Mouse (Mus musculus) lung, embryonic 15.5 days (tissue): ENCODE data around the gene Tmem132d. TPM values are rescaled to one million over a fixed set of nuclear protein-coding genes. Genes with fewer than 3 reads are reported as not detected.
"Not testable (repeated sequence)": the region's sequence is repeated elsewhere in the genome, so short reads cannot be mapped to it uniquely, and the experiment has no call there.

ENCODE experiments used
- ATAC-seq: fragments of 200-750 bp; cut with Nextera tagmentation; 2 replicates; pipeline ENCODE4 v1.8.0; 2017; ENCODE audit warnings: moderate number of reproducible peaks, borderline replicate concordance; ENCODE audit not compliant: low FRiP score, low TSS enrichment; ENCODE audit errors: extremely low read depth
- H3K27ac ChIP-seq: fragments of 300-500 bp; sonication (generic); 2 replicates; pipeline ENCODE4 v1.5.1; 2015; ENCODE audit warnings: moderate library complexity, mild to moderate bottlenecking, inconsistent platforms
- H3K27me3 ChIP-seq: fragments of 300-500 bp; sonication (generic); 2 replicates; pipeline ENCODE4 v1.6.1; 2015; ENCODE audit warnings: inconsistent platforms
- H3K36me3 ChIP-seq: fragments of 300-500 bp; sonication (generic); 2 replicates; pipeline ENCODE4 v1.6.1; 2015; ENCODE audit warnings: inconsistent platforms
- H3K4me1 ChIP-seq: fragments of 300-500 bp; sonication (generic); 2 replicates; pipeline ENCODE4 v1.6.1; 2015; ENCODE audit warnings: inconsistent platforms
- H3K4me2 ChIP-seq: fragments of 300-500 bp; sonication (generic); 2 replicates; pipeline ENCODE4 v1.6.1; 2015; ENCODE audit warnings: inconsistent platforms, mild to moderate bottlenecking, moderate library complexity
- H3K4me3 ChIP-seq: fragments of 300-500 bp; sonication (generic); 2 replicates; pipeline ENCODE4 v1.5.1; 2015; ENCODE audit warnings: mild to moderate bottlenecking, inconsistent platforms
- H3K9ac ChIP-seq: fragments of 300-500 bp; sonication (generic); 2 replicates; pipeline ENCODE4 v1.6.1; 2015; ENCODE audit warnings: inconsistent platforms
- H3K9me3 ChIP-seq: fragments of 300-500 bp; sonication (generic); 2 replicates; pipeline ENCODE4 v1.6.1; 2016; ENCODE audit warnings: inconsistent platforms
- WGBS: fragments of 180-500 bp; shearing (Covaris S2); methylation state at CpG from one replicate; pipeline ENCODE4 v1.1.7; 2015; 5-methylcytosine and 5-hydroxymethylcytosine counted together
- polyA plus RNA-seq: library from polyadenylated mRNA; unstranded; fragments of >200 nt; fragmentation: Nextera tagmentation; extraction: Ambion mirVana; gene quantifications from 2 replicates; pipeline ENCODE4 v1.2.1, GENCODE M21; 2015

The Tmem132d gene
- polyA plus RNA-seq, 1 experiment from 2014 or later = 2.3 TPM

- H3K4me1 ChIP-seq = no peaks in the 10 kb centered on the region
- H3K27me3 ChIP-seq = no peaks in the 10 kb centered on the region
- no peak overlapping the region for H3K4me2 ChIP-seq
- no peak overlapping the region for H3K4me3 ChIP-seq
- H3K27ac ChIP-seq = no peak overlapping the region
- H3K9ac ChIP-seq = no peak overlapping the region
- 78% methylated on average over 8 of the region's 8 CpGs for WGBS
- H3K36me3 ChIP-seq = no peaks in the 10 kb centered on the region
- no peaks in the 10 kb centered on the region for H3K9me3 ChIP-seq
- ATAC-seq = no peak
Observed at GRCm38 (mm10) chr5:127815292-127815691, 617.6 kb downstream of the Tmem132d start.

- Histone ChIP-seq H3K9ac (no peak overlapping the region), H3K9me3 (no peaks in the 10 kb centered on the region), H3K4me1 (no peaks in the 10 kb centered on the region), H3K4me3 (no peak overlapping the region), H3K4me2 (no peak overlapping the region), H3K27ac (no peak overlapping the region), H3K36me3 (no peaks in the 10 kb centered on the region), H3K27me3 (no peaks in the 10 kb centered on the region)
- peak; percentile 63; the same call in 1 of the 2 replicates for ATAC-seq
- WGBS = 29% methylated on average over 3 of the region's 3 CpGs
Observed at GRCm38 (mm10) chr5:127807419-127807818, 625.5 kb downstream of the Tmem132d start.

GRCm38 (mm10) chr5:127806850-127807249, 626.0 kb downstream of the Tmem132d start:
- no peak for ATAC-seq
- WGBS = 69% methylated on average over 12 of the region's 12 CpGs
- Histone ChIP-seq H3K9me3 (no peaks in the 10 kb centered on the region), H3K27me3 (no peaks in the 10 kb centered on the region), H3K4me3 (no peak overlapping the region), H3K36me3 (no peaks in the 10 kb centered on the region), H3K4me2 (no peak overlapping the region), H3K9ac (no peak overlapping the region), H3K4me1 (no peaks in the 10 kb centered on the region), H3K27ac (no peak overlapping the region)

- H3K4me2 ChIP-seq = no peak overlapping the region
- H3K36me3 ChIP-seq = no peaks in the 10 kb centered on the region
- H3K9ac ChIP-seq = no peak overlapping the region
- H3K4me1 ChIP-seq = no peaks in the 10 kb centered on the region
- WGBS = 67% methylated on average over 4 of the region's 4 CpGs
- no peak for ATAC-seq
- H3K4me3 ChIP-seq = no peak overlapping the region
- no peaks in the 10 kb centered on the region for H3K9me3 ChIP-seq
- no peaks in the 10 kb centered on the region for H3K27me3 ChIP-seq
- no peak overlapping the region for H3K27ac ChIP-seq
Observed at GRCm38 (mm10) chr5:127800907-127801306, 632.0 kb downstream of the Tmem132d start.

DNA sequence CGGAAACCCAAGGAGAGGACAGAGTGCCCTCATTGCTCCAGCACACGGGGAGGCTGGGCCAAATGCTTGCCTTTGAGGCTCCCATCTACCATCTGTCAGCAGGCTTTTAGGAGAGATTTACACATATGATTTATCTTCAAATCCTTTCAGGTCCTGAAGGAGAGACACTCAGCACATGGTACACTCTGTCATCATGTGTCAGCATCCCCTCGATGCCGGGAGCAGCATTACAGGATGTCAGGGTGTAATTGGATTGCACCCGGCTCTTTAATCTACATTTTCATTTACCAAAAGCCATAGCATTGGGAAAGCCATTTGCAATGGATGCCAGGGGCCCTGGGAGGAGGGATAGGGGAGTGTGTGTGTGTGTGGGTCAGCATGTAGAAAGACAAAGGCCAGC, 651.7 kb downstream of the Tmem132d start:
- H3K4me1 ChIP-seq = no peaks in the 10 kb centered on the region
- no peak for ATAC-seq
- WGBS = 43% methylated on average over 5 of the region's 5 CpGs
- no peak overlapping the region for H3K9ac ChIP-seq
- H3K4me3 ChIP-seq = no peak overlapping the region
- H3K36me3 ChIP-seq = no peaks in the 10 kb centered on the region
- no peaks in the 10 kb centered on the region for H3K9me3 ChIP-seq
- no peak overlapping the region for H3K4me2 ChIP-seq
- no peak overlapping the region for H3K27ac ChIP-seq
- H3K27me3 ChIP-seq = no peaks in the 10 kb centered on the region

GRCm38 (mm10) chr5:127775749-127776148, 657.1 kb downstream of the Tmem132d start:
- ATAC-seq = peak; percentile 89
- no peaks in the 10 kb centered on the region for H3K36me3 ChIP-seq
- no peaks in the 10 kb centered on the region for H3K4me1 ChIP-seq
- H3K27ac ChIP-seq = no peak overlapping the region
- H3K9ac ChIP-seq = no peak overlapping the region
- no peak overlapping the region for H3K4me3 ChIP-seq
- 43% methylated on average over 7 of the region's 7 CpGs for WGBS
- no peak overlapping the region for H3K4me2 ChIP-seq
- no peaks in the 10 kb centered on the region for H3K27me3 ChIP-seq
- H3K9me3 ChIP-seq = no peaks in the 10 kb centered on the region

- 71% methylated on average over 4 of the region's 4 CpGs for WGBS
- Histone ChIP-seq H3K4me1 (no peaks in the 10 kb centered on the region), H3K9me3 (no peaks in the 10 kb centered on the region), H3K27me3 (no peaks in the 10 kb centered on the region), H3K4me3 (no peak overlapping the region), H3K9ac (no peak overlapping the region), H3K27ac (no peak overlapping the region), H3K36me3 (no peaks in the 10 kb centered on the region), H3K4me2 (no peak overlapping the region)
- no peak for ATAC-seq
Observed at GRCm38 (mm10) chr5:127758576-127758975, 674.3 kb downstream of the Tmem132d start.

- Histone ChIP-seq H3K36me3 (no peaks in the 10 kb centered on the region), H3K9me3 (no peaks in the 10 kb centered on the region), H3K9ac (no peak overlapping the region), H3K4me3 (no peak overlapping the region), H3K27ac (no peak overlapping the region), H3K4me1 (no peaks in the 10 kb centered on the region), H3K4me2 (no peak overlapping the region), H3K27me3 (no peaks in the 10 kb centered on the region)
- no peak for ATAC-seq
- 74% methylated on average over 4 of the region's 4 CpGs for WGBS
Observed at GRCm38 (mm10) chr5:127756671-127757423, 676.0 kb downstream of the Tmem132d start.

- Histone ChIP-seq H3K36me3 (no peaks in the 10 kb centered on the region), H3K4me2 (no peak overlapping the region), H3K27me3 (no peaks in the 10 kb centered on the region), H3K9me3 (no peaks in the 10 kb centered on the region), H3K4me1 (no peaks in the 10 kb centered on the region), H3K9ac (no peak overlapping the region), H3K4me3 (no peak overlapping the region), H3K27ac (no peak overlapping the region)
- ATAC-seq = no peak
- WGBS = 78% methylated on average over 3 of the region's 3 CpGs
Observed at GRCm38 (mm10) chr5:127756011-127756410, 676.9 kb downstream of the Tmem132d start.

- no peaks in the 10 kb centered on the region for H3K27me3 ChIP-seq
- no peak for ATAC-seq
- 67% methylated on average over 4 of the region's 4 CpGs for WGBS
- no peak overlapping the region for H3K4me2 ChIP-seq
- no peaks in the 10 kb centered on the region for H3K9me3 ChIP-seq
- no peak overlapping the region for H3K9ac ChIP-seq
- H3K27ac ChIP-seq = no peak overlapping the region
- H3K4me3 ChIP-seq = no peak overlapping the region
- no peaks in the 10 kb centered on the region for H3K36me3 ChIP-seq
- H3K4me1 ChIP-seq = no peaks in the 10 kb centered on the region
Observed at GRCm38 (mm10) chr5:127755594-127755993, 677.3 kb downstream of the Tmem132d start.

DNA sequence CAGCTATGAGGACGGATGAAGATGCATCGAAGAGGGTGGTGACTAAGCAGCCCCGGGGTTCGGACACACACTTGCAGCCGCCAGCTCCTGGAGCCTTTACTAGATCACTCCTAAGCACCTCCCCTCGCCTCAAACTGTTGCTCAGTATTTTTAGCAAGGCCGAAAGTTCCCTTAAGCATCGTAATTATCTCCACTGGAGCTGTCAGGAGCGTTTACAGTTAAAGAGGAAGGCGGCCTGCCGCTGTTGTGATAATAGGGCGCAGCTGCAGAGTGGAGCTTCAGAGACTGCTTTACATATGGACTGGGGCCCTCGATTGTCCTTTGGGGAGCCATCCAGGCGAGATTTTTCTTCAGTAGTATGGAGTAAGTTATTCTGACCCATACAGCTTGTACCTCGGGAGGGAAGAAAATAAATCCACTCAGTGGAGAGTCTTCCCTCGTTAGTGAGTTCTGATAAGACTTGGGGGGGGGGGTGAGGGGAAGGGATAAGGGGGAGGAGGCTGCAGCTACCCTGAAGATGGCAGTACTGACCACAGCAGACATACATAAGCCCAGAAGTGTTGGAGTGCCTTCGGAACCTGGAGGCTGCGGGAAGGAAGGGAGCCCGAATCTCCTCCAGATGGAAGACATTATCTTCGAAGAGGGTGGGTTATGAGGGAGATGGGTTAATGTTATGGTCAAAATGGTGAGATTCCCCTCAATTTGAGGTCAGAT, 681.5 kb downstream of the Tmem132d start:
- no peak for ATAC-seq

GRCm38 (mm10) chr5:127749540-127749939, 683.3 kb downstream of the Tmem132d start:
- not testable (repeated sequence) for H3K4me1 ChIP-seq, H3K27ac ChIP-seq, H3K36me3 ChIP-seq, ATAC-seq, H3K27me3 ChIP-seq, H3K9me3 ChIP-seq, H3K4me3 ChIP-seq, H3K9ac ChIP-seq, H3K4me2 ChIP-seq
- WGBS = 90% methylated on average over 3 of the region's 3 CpGs

More for the DNA sequence above, 681.5 kb downstream of the Tmem132d start:
- Histone ChIP-seq H3K36me3 (no peaks in the 10 kb centered on the region), H3K9me3 (no peaks in the 10 kb centered on the region), H3K4me1 (no peaks in the 10 kb centered on the region), H3K27me3 (no peaks in the 10 kb centered on the region), H3K4me2 (no peak overlapping the region), H3K9ac (no peak overlapping the region), H3K27ac (no peak overlapping the region), H3K4me3 (no peak overlapping the region)
- WGBS = 19% methylated on average over 20 of the region's 20 CpGs
